Mouse (Mus musculus): ENCODE measurements at regions not wholly inside any gene's neighbourhood (a gene's known extent, or its start where the extent isn't known, plus 50 kb on each side); places are given as distances from the start of the nearest gene placed in this dataset.
A peak's percentile ranks its signal among the peaks of the same experiment; 100 is the strongest.

- no peak for DNase-seq (ENCODE audit: low spot score)
- H3K36me3 ChIP-seq (ENCODE audit: insufficient read depth, low read length) = no peaks in the 10 kb centered on the region
- no peak overlapping the region for H3K9ac ChIP-seq (replicated peaks; ENCODE audit: low read length, poor library complexity, severe bottlenecking)
- H3K9me3 ChIP-seq (ENCODE audit: low read length) = no peaks in the 10 kb centered on the region
- 78% methylated on average over 7 of the region's 7 CpGs for WGBS
- no peak overlapping the region for H3K4me2 ChIP-seq (ENCODE audit: low read depth, low read length, poor library complexity, severe bottlenecking)
- no peaks in the 10 kb centered on the region for H3K4me1 ChIP-seq (ENCODE audit: insufficient read depth, low read length)
- TF ChIP-seq CTCF (IDR thresholded peaks at IDR 0.05) = no peak
- no peak overlapping the region for H3K4me3 ChIP-seq (ENCODE audit: low read depth, low read length)
- H3K27ac ChIP-seq (ENCODE audit: low read depth, low read length) = no peak overlapping the region
- ATAC-seq (ENCODE audit: low FRiP score) = no peak
- H3K27me3 ChIP-seq (ENCODE audit: insufficient read depth, low read length) = no peaks in the 10 kb centered on the region
These were observed 171.7 kb upstream of the Ptbp2 start for GRCm38 (mm10) chr3:119955745-119956615.

- Histone ChIP-seq H3K36me3 (ENCODE audit: insufficient read depth, low read length) (no peaks in the 10 kb centered on the region), H3K27ac (ENCODE audit: low read depth, low read length) (no peak overlapping the region), H3K9ac (replicated peaks; ENCODE audit: low read length, poor library complexity, severe bottlenecking) (no peak overlapping the region), H3K4me2 (ENCODE audit: low read depth, low read length, poor library complexity, severe bottlenecking) (no peak overlapping the region), H3K4me1 (ENCODE audit: insufficient read depth, low read length) (peaks cover 10% of the 10 kb centered on the region), H3K4me3 (ENCODE audit: low read depth, low read length) (no peak overlapping the region), H3K27me3 (ENCODE audit: insufficient read depth, low read length) (no peaks in the 10 kb centered on the region), H3K9me3 (ENCODE audit: low read length) (no peaks in the 10 kb centered on the region)
- no peak for DNase-seq (ENCODE audit: low spot score)
- no peak for TF ChIP-seq CTCF (IDR thresholded peaks at IDR 0.05)
- ATAC-seq (ENCODE audit: low FRiP score) = no peak
- 60% methylated on average over 3 of the region's 3 CpGs for WGBS
These were observed 166.5 kb upstream of the Ptbp2 start for GRCm38 (mm10) chr3:119950721-119951120.

DNA sequence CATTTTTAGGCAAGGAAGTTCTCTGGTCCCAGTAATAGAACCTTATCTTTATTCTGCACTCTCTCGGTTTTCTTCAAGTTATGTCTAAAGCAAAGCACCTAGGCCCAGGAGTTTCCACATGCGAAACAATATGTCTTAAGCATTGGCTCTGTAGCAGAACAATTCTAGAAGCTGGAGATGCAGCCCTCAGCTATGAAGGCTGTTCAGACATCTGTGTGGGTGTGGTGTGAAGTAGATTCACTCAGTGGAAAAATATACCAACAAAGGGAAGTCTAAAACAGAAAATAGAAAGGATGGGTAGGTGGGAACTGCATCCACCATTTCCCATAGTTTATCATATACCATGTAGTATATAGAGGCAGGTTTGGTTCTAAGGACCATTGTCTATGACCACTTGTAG lies 165.8 kb upstream of the Ptbp2 start:
- Histone ChIP-seq H3K4me1 (ENCODE audit: insufficient read depth, low read length) (peaks cover 10% of the 10 kb centered on the region), H3K9ac (replicated peaks; ENCODE audit: low read length, poor library complexity, severe bottlenecking) (no peak overlapping the region), H3K4me2 (ENCODE audit: low read depth, low read length, poor library complexity, severe bottlenecking) (no peak overlapping the region), H3K4me3 (ENCODE audit: low read depth, low read length) (no peak overlapping the region), H3K27me3 (ENCODE audit: insufficient read depth, low read length) (no peaks in the 10 kb centered on the region), H3K36me3 (ENCODE audit: insufficient read depth, low read length) (no peaks in the 10 kb centered on the region), H3K9me3 (ENCODE audit: low read length) (no peaks in the 10 kb centered on the region), H3K27ac (ENCODE audit: low read depth, low read length) (no peak overlapping the region)
- 66% methylated on average over 2 of the region's 2 CpGs for whole genome bisulfite sequencing
- no peak for TF ChIP-seq CTCF (IDR thresholded peaks at IDR 0.05)
- no peak for DNase-seq (ENCODE audit: low spot score)
- no peak for ATAC-seq (ENCODE audit: low FRiP score)

GRCm38 (mm10) chr3:119949620-119950019 lies 165.4 kb upstream of the Ptbp2 start:
- Histone ChIP-seq H3K4me1 (ENCODE audit: insufficient read depth, low read length) (peaks cover 10% of the 10 kb centered on the region), H3K9me3 (ENCODE audit: low read length) (no peaks in the 10 kb centered on the region), H3K27me3 (ENCODE audit: insufficient read depth, low read length) (no peaks in the 10 kb centered on the region), H3K36me3 (ENCODE audit: insufficient read depth, low read length) (no peaks in the 10 kb centered on the region), H3K4me3 (ENCODE audit: low read depth, low read length) (peak overlapping the region; percentile 29), H3K27ac (ENCODE audit: low read depth, low read length) (peak overlapping the region; percentile 44; the same call in 1 of the 2 replicates), H3K4me2 (ENCODE audit: low read depth, low read length, poor library complexity, severe bottlenecking) (peak overlapping the region; percentile 50), H3K9ac (replicated peaks; ENCODE audit: low read length, poor library complexity, severe bottlenecking) (no peak overlapping the region)
- WGBS = 8% methylated on average over 7 of the region's 7 CpGs
- DNase-seq (ENCODE audit: low spot score) = peak; percentile 67
- no peak for TF ChIP-seq CTCF (IDR thresholded peaks at IDR 0.05)
- peak; percentile 73 for ATAC-seq (ENCODE audit: low FRiP score)

GRCm38 (mm10) chr3:119949041-119949470 lies 164.8 kb upstream of the Ptbp2 start:
- H3K27ac ChIP-seq (ENCODE audit: low read depth, low read length) = peak overlapping the region; percentile 43; the same call in 1 of the 2 replicates
- H3K4me2 ChIP-seq (ENCODE audit: low read depth, low read length, poor library complexity, severe bottlenecking) = peak overlapping the region; percentile 50
- H3K4me1 ChIP-seq (ENCODE audit: insufficient read depth, low read length) = peaks cover 10% of the 10 kb centered on the region
- peak overlapping the region; percentile 39; the same call in 1 of the 2 replicates for H3K9ac ChIP-seq (replicated peaks; ENCODE audit: low read length, poor library complexity, severe bottlenecking)
- ATAC-seq (ENCODE audit: low FRiP score) (peak; percentile 59), DNase-seq (ENCODE audit: low spot score) (peak; percentile 76)
- peak overlapping the region; percentile 29 for H3K4me3 ChIP-seq (ENCODE audit: low read depth, low read length)
- H3K27me3 ChIP-seq (ENCODE audit: insufficient read depth, low read length) = no peaks in the 10 kb centered on the region
- H3K9me3 ChIP-seq (ENCODE audit: low read length) = no peaks in the 10 kb centered on the region
- no peaks in the 10 kb centered on the region for H3K36me3 ChIP-seq (ENCODE audit: insufficient read depth, low read length)
- TF ChIP-seq CTCF (IDR thresholded peaks at IDR 0.05) = no peak
- 8% methylated on average over 17 of the region's 17 CpGs for WGBS

- 34% methylated on average over 4 of the region's 4 CpGs for WGBS
- H3K27me3 ChIP-seq (ENCODE audit: insufficient read depth, low read length) = no peaks in the 10 kb centered on the region
- ATAC-seq (ENCODE audit: low FRiP score) = no peak
- TF ChIP-seq CTCF (IDR thresholded peaks at IDR 0.05) = no peak
- no peaks in the 10 kb centered on the region for H3K9me3 ChIP-seq (ENCODE audit: low read length)
- peaks cover 10% of the 10 kb centered on the region for H3K4me1 ChIP-seq (ENCODE audit: insufficient read depth, low read length)
- no peaks in the 10 kb centered on the region for H3K36me3 ChIP-seq (ENCODE audit: insufficient read depth, low read length)
- H3K4me3 ChIP-seq (ENCODE audit: low read depth, low read length) = no peak overlapping the region
- H3K4me2 ChIP-seq (ENCODE audit: low read depth, low read length, poor library complexity, severe bottlenecking) = no peak overlapping the region
- H3K9ac ChIP-seq (replicated peaks; ENCODE audit: low read length, poor library complexity, severe bottlenecking) = no peak overlapping the region
- DNase-seq (ENCODE audit: low spot score) = peak; percentile 51
- H3K27ac ChIP-seq (ENCODE audit: low read depth, low read length) = no peak overlapping the region
These were observed 162.9 kb upstream of the Ptbp2 start for GRCm38 (mm10) chr3:119947126-119947525.

Data from midbrain, postnatal 0 days (tissue).